Mouse (Mus musculus) thymus, adult 2 months (tissue): ENCODE results near the gene Pfdn5. TPM values are rescaled to one million over a fixed set of nuclear protein-coding genes. Genes with fewer than 3 reads are reported as not detected.
A peak's percentile ranks its signal among the peaks of the same experiment; 100 is the strongest.

Experiments
- DNase-seq: peaks from one replicate; pipeline ENCODE4 v3.0.0; 2021
- H3K27ac ChIP-seq: fragments of 200-500 bp; 2 replicates; pipeline ENCODE4 v1.5.1; 2012; ENCODE audit warnings: low read length, control low read depth; ENCODE audit not compliant: control insufficient read depth, insufficient read depth
- H3K27me3 ChIP-seq: fragments of 200-500 bp; 2 replicates; pipeline ENCODE4 v1.6.1; 2012; ENCODE audit warnings: mild to moderate bottlenecking, low read length, moderate library complexity, mixed read lengths; ENCODE audit not compliant: control insufficient read depth, insufficient read depth
- H3K36me3 ChIP-seq: fragments of 200-500 bp; 2 replicates; pipeline ENCODE4 v1.6.1; 2012; ENCODE audit warnings: mild to moderate bottlenecking, low read length, moderate library complexity; ENCODE audit not compliant: control insufficient read depth, insufficient read depth
- H3K4me1 ChIP-seq: fragments of 200-500 bp; replicated peaks from 2 replicates; pipeline ENCODE4 v1.6.1; 2012; ENCODE audit warnings: low read length; ENCODE audit not compliant: control insufficient read depth, insufficient read depth
- H3K4me3 ChIP-seq: fragments of 200-500 bp; 2 replicates; pipeline ENCODE4 v1.5.1; 2012; ENCODE audit warnings: mild to moderate bottlenecking, low read length, control low read depth, moderate library complexity; ENCODE audit not compliant: control insufficient read depth, insufficient read depth
- CTCF ChIP-seq: fragments of 200-500 bp; IDR thresholded peaks from 2 replicates; pipeline ENCODE4 v1.5.1; 2012; ENCODE audit warnings: mild to moderate bottlenecking, control low read depth, low read length, moderate library complexity, borderline replicate concordance; ENCODE audit not compliant: control insufficient read depth, poor library complexity, insufficient read depth; ENCODE audit errors: extremely low read depth
- POLR2A ChIP-seq: fragments of 200-500 bp; IDR thresholded peaks from 2 replicates; pipeline ENCODE4 v1.6.1; 2012; ENCODE audit warnings: mild to moderate bottlenecking, low read length, control low read depth, moderate library complexity; ENCODE audit not compliant: control insufficient read depth, poor library complexity, insufficient read depth; ENCODE audit errors: extremely low read depth
- WGBS: fragments of 180-500 bp; shearing (Covaris S2); methylation state at CpG from one replicate; pipeline ENCODE4 v1.1.7; 2018; 5-methylcytosine and 5-hydroxymethylcytosine counted together
- polyA plus RNA-seq: library from polyadenylated mRNA; depleted of rRNA; stranded (reverse); fragments of >200 nt; gene quantifications from 2 replicates; pipeline ENCODE4 v1.2.3, GENCODE M21; 2012; rRNA removed

The Pfdn5 gene
- polyA plus RNA-seq, 1 experiment = 93.2 TPM

- Histone ChIP-seq H3K4me1 (no peaks in the 10 kb centered on the region), H3K36me3 (no peaks in the 10 kb centered on the region), H3K27ac (no peak overlapping the region), H3K27me3 (peaks cover 5% of the 10 kb centered on the region), H3K4me3 (no peak overlapping the region)
- TF ChIP-seq POLR2A = no peak
- TF ChIP-seq CTCF = no peak
- 61% methylated on average over 7 of the region's 7 CpGs for WGBS
- no peak for DNase-seq
Measured at GRCm38 (mm10) chr15:102366238-102366637, 40.3 kb downstream of the Pfdn5 start.

GRCm38 (mm10) chr15:102366733-102367344 is 40.9 kb downstream of the Pfdn5 start, which contains the start of gene Sp7:
TSS of gene Sp7 (minus strand) at chr15:102367182.
- Histone ChIP-seq H3K27me3 (peaks cover 5% of the 10 kb centered on the region), H3K27ac (no peak within 1 kb of the TSS), H3K36me3 (no peaks in the 10 kb centered on the region), H3K4me3 (no peak within 1 kb of the TSS), H3K4me1 (no peaks in the 10 kb centered on the region)
- whole genome bisulfite sequencing = 10% methylated on average over 15 of the region's 15 CpGs
- DNase-seq = no peak
- TF ChIP-seq POLR2A = no peak
- TF ChIP-seq CTCF = no peak

GRCm38 (mm10) chr15:102369972-102370371 is 44.1 kb downstream of the Pfdn5 start:
- no peak for DNase-seq
- Histone ChIP-seq H3K4me3 (no peak overlapping the region), H3K4me1 (no peaks in the 10 kb centered on the region), H3K27me3 (peaks cover 5% of the 10 kb centered on the region), H3K27ac (no peak overlapping the region), H3K36me3 (no peaks in the 10 kb centered on the region)
- TF ChIP-seq CTCF = no peak
- 33% methylated on average over 13 of the region's 13 CpGs for whole genome bisulfite sequencing

- 61% methylated on average over 10 of the region's 10 CpGs for WGBS
- TF ChIP-seq POLR2A (no peak), CTCF (no peak)
- Histone ChIP-seq H3K4me1 (no peaks in the 10 kb centered on the region), H3K27me3 (peaks cover 5% of the 10 kb centered on the region), H3K4me3 (no peak overlapping the region), H3K27ac (no peak overlapping the region), H3K36me3 (no peaks in the 10 kb centered on the region)
- DNase-seq = no peak
Measured at GRCm38 (mm10) chr15:102370727-102371126, 44.8 kb downstream of the Pfdn5 start.

- no peaks in the 10 kb centered on the region for H3K36me3 ChIP-seq
- DNase-seq = peak; percentile 43
- TF ChIP-seq CTCF = no peak
- WGBS = 4% methylated on average over 43 of the region's 43 CpGs
- H3K27me3 ChIP-seq = no peaks in the 10 kb centered on the region; the same call in 1 of the 2 replicates
- no peak overlapping the region for H3K27ac ChIP-seq
- peaks cover 14% of the 10 kb centered on the region for H3K4me1 ChIP-seq
- H3K4me3 ChIP-seq = peak overlapping the region; percentile 50
Measured at GRCm38 (mm10) chr15:102376453-102377162, 50.7 kb downstream of the Pfdn5 start.

GRCm38 (mm10) chr15:102377163-102377543 is 51.2 kb downstream of the Pfdn5 start:
- Histone ChIP-seq H3K27me3 (no peaks in the 10 kb centered on the region; the same call in 1 of the 2 replicates), H3K4me1 (peaks cover 14% of the 10 kb centered on the region), H3K36me3 (no peaks in the 10 kb centered on the region), H3K27ac (no peak overlapping the region), H3K4me3 (peak overlapping the region; percentile 50)
- 1% methylated on average over 7 of the region's 7 CpGs for WGBS
- peak; percentile 85 for DNase-seq
- peak; percentile 92 for TF ChIP-seq CTCF
- no peak for TF ChIP-seq POLR2A

GRCm38 (mm10) chr15:102377810-102378262 is 51.9 kb downstream of the Pfdn5 start:
- peaks cover 14% of the 10 kb centered on the region for H3K4me1 ChIP-seq
- TF ChIP-seq POLR2A (no peak), CTCF (no peak)
- no peak overlapping the region for H3K27ac ChIP-seq
- peak; percentile 25 for DNase-seq
- H3K27me3 ChIP-seq = no peaks in the 10 kb centered on the region; the same call in 1 of the 2 replicates
- no peak overlapping the region for H3K4me3 ChIP-seq
- 3% methylated on average over 10 of the region's 10 CpGs for WGBS
- H3K36me3 ChIP-seq = no peaks in the 10 kb centered on the region

Other genes with a start within 250 kb of the Pfdn5 start
- gene Tns2, start 225.7 kb upstream of the Pfdn5 start, polyA plus RNA-seq = 15.9 and 26.4 TPM in 2 replicates
- gene Spryd3, start 189.9 kb upstream of the Pfdn5 start, polyA plus RNA-seq = 40.8 and 43.1 TPM in 2 replicates
- gene Igfbp6, start 181.8 kb upstream of the Pfdn5 start, polyA plus RNA-seq = 17.8 and 30.2 TPM in 2 replicates
- gene Soat2, start 175.6 kb upstream of the Pfdn5 start, polyA plus RNA-seq = 3.8 and 4.1 TPM in 2 replicates
- 69.6 and 71.9 TPM in 2 replicates for gene Zfp740, start 122.9 kb upstream of the Pfdn5 start, polyA plus RNA-seq
- gene Csad, start 121.4 kb upstream of the Pfdn5 start, polyA plus RNA-seq = 77.6 and 82.1 TPM in 2 replicates
- 72.6 and 82.8 TPM in 2 replicates for gene Itgb7, start 94.2 kb upstream of the Pfdn5 start, polyA plus RNA-seq
- 18.9 and 23.7 TPM in 2 replicates for gene Rarg, start 68.6 kb upstream of the Pfdn5 start, polyA plus RNA-seq
- 0.30 and 0.31 TPM in 2 replicates for gene Gm9918, start 55.6 kb upstream of the Pfdn5 start, polyA plus RNA-seq
- 87.9 and 92.5 TPM in 2 replicates for gene Mfsd5, start 46.7 kb upstream of the Pfdn5 start, polyA plus RNA-seq
- 51.5 and 55.6 TPM in 2 replicates for gene Espl1, start 29.9 kb upstream of the Pfdn5 start, polyA plus RNA-seq
- gene Myg1, start 5.6 kb downstream of the Pfdn5 start, polyA plus RNA-seq = 104 and 105 TPM in 2 replicates
- gene Aaas, start 24.7 kb downstream of the Pfdn5 start, polyA plus RNA-seq = 106 and 107 TPM in 2 replicates
- gene Sp7, start 41.1 kb downstream of the Pfdn5 start, polyA plus RNA-seq = 0.13 and 0.23 TPM in 2 replicates
- 45.0 and 52.1 TPM in 2 replicates for gene Sp1, start 80.0 kb downstream of the Pfdn5 start, polyA plus RNA-seq
- 0.65 and 1.7 TPM in 2 replicates for gene Amhr2, start 119.3 kb downstream of the Pfdn5 start, polyA plus RNA-seq
- 109 and 123 TPM in 2 replicates for gene Prr13, start 132.9 kb downstream of the Pfdn5 start, polyA plus RNA-seq
- 846 and 935 TPM in 2 replicates for gene Pcbp2, start 144.4 kb downstream of the Pfdn5 start, polyA plus RNA-seq
- gene Gm10337, start 177.6 kb downstream of the Pfdn5 start, polyA plus RNA-seq = not detected in 2 replicates
- 11.3 and 12.7 TPM in 2 replicates for gene Map3k12, start 190.9 kb downstream of the Pfdn5 start, polyA plus RNA-seq
- 133 and 166 TPM in 2 replicates for gene Tarbp2, start 192.1 kb downstream of the Pfdn5 start, polyA plus RNA-seq
- gene Npff, start 198.8 kb downstream of the Pfdn5 start, polyA plus RNA-seq = 10.8 and 11.7 TPM in 2 replicates